Mouse (Mus musculus): ENCODE results near the gene Wwox. TPM values are rescaled to one million over a fixed set of nuclear protein-coding genes. Genes with fewer than 3 reads are reported as not detected.

Wwox gene
- total RNA-seq, 4 experiments from 2014 or later: 3.8 to 6.4 (median 5.2) TPM

DNA sequence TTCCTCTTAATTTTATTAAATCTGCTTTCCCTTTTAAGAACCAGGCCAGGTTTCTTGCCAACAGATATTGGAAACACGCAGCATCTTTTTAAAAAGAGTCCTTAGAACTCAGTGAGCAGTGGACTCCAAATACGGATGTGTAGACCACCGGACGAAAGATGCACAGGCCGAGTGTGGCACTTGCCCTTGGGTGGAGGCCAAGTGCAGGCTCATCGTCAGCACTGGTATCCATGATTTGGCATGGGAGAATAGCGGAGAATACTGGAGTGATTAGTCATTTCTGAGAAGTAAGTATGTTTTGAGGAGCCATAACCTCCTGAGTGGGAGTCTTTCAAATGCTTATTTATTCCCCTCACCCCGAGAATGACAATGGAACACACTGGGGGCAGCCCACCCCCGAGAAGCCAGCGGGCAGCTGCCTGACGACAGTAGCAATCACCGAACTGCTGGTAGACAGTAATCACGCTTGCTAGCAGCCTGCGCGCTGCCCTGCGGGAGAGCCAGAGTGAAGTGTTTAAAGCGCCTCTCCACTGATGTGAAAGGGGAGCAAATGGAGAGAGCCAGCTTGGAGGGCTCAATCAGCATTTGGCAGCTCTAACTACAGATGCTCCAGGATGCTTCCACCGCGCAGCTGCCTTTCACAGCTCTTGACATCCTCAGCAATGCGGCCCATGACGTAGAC, 29.2 kb downstream of the Wwox start:
- DNase-seq (ENCODE audit: low spot score): no peak

DNA sequence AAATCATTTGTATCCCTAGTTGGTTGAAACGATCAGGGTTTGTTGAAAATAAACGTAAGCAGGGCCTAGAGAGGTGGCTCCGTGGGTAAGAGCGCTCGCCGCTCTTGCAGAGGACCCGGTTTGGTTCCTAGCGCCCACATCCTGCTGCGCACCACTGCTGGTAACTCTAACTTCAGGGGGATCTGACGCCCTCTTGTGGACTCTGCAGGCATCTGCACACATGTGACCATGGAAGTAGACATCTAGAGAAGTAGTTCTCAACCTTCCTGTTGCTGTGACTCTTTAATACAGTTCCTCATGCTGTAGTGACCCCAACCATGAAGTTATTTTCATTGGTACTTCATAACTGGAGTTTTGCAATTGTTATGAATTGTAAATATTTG, 29.7 kb downstream of the Wwox start:
- DNase-seq (ENCODE audit: low spot score): no peak

DNA sequence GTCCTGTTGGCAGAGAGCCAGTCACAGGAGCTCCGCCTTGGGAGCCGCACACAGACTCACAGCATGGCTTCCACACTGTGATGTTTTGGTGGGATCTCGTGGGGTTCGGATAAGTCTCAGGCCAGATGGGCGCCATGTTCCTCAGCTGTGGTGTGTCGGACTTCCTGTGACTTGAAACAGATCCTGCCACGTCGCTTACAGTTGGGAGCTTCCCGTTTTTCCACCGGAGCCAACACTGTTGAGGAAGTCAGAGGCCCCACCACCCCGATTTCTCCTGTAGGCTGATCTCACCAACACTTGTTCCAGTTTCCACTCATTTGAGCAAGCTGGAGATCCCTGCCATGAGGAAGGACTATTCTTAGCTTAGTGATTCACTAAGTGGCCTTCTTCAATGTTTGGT, 34.1 kb downstream of the Wwox start:
- DNase-seq (ENCODE audit: low spot score): no peak

DNA sequence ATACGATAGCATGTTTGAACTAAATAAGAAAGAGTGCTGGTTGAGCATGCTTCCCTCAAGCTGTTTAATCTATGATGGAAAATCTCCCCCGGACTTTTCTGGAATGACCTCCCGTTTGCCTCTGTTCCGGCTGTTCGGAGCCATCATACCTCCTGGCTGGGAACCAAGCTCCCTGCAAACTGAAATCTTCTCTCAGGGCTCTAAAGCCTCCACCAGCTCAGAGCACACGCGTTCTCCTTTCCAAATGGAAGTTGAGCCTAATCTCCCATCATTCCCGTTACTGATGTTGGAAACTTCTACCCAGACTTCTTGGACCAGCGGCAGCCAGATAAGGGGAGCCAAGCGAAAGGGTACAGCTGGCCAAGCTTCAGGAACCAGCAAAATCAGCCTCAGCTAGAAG, 37.5 kb downstream of the Wwox start:
- no peak for DNase-seq (ENCODE audit: low spot score)

GRCm38 (mm10) chr8:114477790-114478189, 38.3 kb downstream of the Wwox start:
- DNase-seq (ENCODE audit: low spot score): no peak

DNA sequence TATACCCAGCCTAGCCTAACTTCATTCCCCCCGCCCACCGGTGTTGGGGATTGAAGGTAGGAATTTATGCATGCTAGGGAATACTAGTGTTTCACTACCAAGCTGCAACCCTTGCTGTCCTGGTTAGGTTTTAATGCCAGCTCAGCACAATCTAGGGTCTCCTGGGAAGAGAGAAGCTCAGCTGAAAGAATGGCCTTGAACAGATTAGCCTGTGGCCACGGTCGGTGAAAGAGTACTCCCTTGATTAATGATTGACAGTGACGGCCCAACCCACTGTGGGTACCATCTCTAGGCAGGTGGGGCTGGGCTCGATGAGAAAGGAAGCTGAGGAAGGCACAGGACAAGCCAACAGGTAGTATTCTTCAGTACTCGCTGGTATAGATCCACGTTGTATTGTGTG, 40.3 kb downstream of the Wwox start:
- no peak for DNase-seq (ENCODE audit: low spot score)

GRCm38 (mm10) chr8:114491662-114492160, 52.3 kb downstream of the Wwox start:
- DNase-seq (ENCODE audit: low spot score): no peak

GRCm38 (mm10) chr8:114499448-114500144, 60.1 kb downstream of the Wwox start:
- DNase-seq (ENCODE audit: low spot score): no peak

GRCm38 (mm10) chr8:114501906-114502305, 62.5 kb downstream of the Wwox start:
- DNase-seq (ENCODE audit: low spot score): no peak

DNA sequence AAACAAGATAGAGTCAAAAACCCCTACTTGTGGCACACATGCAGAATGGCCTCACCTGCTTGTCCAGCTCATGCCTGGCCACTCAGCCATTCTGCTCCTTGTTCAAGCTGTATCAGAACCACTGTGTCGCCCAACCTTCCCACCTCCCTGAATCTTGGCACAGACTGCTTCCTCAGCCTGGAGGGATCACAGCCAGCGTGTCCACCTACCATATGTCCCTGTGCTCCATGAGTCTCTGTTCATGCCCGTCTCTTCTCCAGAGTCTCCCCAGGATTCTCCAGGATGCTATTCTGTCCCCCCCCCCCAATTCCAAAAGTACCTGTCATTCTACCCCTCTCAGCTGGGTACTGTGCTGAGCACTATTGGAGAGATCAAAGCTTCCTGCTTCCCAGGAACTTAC, 63.7 kb downstream of the Wwox start:
- no peak for DNase-seq (ENCODE audit: low spot score)

- DNase-seq (ENCODE audit: low spot score): no peak
These were observed 65.4 kb downstream of the Wwox start for GRCm38 (mm10) chr8:114504889-114505288.

- no peak for DNase-seq (ENCODE audit: low spot score)
These were observed 66.2 kb downstream of the Wwox start for GRCm38 (mm10) chr8:114505351-114506347.

DNA sequence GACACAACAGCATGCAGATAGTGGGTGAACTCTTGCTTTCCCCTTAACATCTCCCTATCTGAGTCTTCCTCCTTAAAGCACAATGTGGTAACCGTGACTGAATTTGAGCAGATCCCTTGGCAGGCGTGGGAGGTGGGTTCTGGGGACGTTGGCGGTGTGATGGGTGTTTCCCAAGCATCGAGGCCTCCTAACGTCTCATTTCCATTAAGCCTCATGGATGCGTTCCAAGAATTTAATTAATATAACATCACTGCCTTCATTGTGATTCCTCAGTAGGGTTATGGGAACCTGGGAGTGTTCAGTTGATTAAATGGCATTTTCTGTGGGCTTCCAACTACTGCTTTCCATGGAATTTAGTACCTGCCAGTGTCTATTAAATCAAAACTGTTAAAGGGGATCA, 67.9 kb downstream of the Wwox start:
- no peak for DNase-seq (ENCODE audit: low spot score)

GRCm38 (mm10) chr8:114510226-114510625, 70.8 kb downstream of the Wwox start:
- no peak for DNase-seq (ENCODE audit: low spot score)

DNA sequence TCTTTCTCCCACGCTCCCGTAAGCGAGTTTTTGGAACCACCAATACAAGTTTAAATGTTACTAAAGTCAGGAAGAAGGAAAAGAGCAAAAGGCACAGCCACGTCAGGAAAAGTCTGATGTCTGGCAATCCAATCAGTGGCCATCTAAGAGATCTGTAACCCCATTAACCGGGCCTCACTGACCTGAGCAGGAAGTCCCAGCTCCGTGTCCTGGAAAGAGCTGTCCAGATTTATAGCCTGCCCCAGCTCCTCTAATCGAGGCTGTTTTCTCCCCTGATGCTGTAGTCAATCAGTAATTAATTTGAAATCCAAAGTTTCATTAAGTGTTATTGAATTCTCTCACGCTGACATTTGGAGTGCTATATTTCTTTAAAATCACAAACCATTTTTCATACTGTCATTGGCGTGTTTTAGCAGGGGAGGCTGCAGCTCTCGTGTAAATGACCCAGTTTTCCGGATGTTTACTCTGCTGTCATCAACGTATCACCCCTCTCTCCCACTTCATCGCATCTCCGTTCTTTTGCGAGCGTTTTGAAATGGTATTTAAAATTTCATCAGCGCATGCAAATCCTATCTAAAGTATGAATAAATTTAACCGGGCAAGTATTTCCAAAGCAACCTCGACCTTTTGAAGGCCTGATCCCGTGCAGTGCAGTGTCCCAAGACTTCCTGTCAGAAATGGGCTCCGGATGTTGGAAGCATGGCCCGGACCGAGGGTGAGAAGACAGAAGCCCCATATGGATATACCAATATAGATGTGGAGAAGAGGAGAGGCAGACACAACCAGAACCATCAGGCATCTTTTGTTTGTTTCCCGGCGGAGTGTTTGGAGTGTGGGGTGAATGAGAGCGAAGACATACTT, 72.8 kb downstream of the Wwox start:
- DNase-seq (ENCODE audit: low spot score): no peak

DNA sequence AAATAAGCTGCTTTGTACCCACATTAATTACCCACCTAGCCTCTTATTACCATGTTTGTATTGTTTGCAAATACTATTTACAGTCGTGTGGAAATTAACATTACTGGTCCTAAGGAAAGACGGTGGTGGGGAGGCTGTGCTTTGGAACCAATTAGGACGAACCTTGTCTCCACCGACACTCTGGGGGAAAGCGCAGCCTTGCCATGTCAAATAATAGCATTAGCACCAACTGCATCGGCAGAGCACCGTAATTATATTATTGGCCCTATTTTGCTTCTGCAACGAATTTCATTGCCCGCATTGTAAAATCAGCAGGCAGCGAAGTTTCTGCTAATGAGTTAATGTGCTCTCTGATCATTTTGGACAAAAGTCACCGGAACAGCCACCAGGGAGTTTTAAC, 75.2 kb downstream of the Wwox start:
- DNase-seq (ENCODE audit: low spot score): no peak

GRCm38 (mm10) chr8:114523061-114523460, 83.6 kb downstream of the Wwox start:
- no peak for DNase-seq (ENCODE audit: low spot score)

GRCm38 (mm10) chr8:114526626-114527267, 87.3 kb downstream of the Wwox start:
- DNase-seq (ENCODE audit: low spot score): no peak

DNA sequence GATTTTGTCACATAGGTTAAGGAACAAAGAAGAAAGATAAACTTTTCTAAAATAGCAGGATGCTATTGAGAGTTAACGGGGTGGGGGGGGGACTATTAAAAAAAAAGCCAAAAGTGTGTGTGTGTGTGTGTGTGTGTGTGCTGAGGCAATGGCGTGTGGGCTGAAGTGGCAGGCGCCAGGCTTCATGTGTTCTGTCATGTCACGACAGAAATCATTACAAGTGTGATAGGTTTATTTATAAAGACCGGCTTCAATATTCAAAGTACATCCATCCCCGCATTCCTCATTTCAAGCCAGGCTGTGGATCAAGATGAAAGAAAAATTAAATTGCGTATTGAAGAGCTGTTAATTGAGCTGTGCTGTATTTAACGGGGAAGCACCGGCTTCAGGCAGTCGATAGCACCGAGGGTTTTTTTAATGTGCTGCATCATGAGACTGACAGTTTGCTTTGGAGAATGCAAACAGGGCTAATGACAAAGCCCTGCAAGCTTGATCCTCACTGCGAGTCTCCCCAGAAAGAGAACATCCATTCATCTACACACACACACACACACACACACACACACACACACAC, 88.3 kb downstream of the Wwox start:
- DNase-seq (ENCODE audit: low spot score): no peak

- no peak for DNase-seq (ENCODE audit: low spot score)
These were observed 90.1 kb downstream of the Wwox start for GRCm38 (mm10) chr8:114529581-114529980.

All from heart, adult 8-10 months (tissue).